Mouse (Mus musculus): Measurements from ENCODE around the gene Tmem129. TPM values are rescaled to one million over a fixed set of nuclear protein-coding genes. Genes with fewer than 3 reads are reported as not detected.

Gene Tmem129
- polyA plus RNA-seq, 1 experiment, result 5.7 TPM

GRCm38 (mm10) chr5:33628820-33629300, 29.4 kb downstream of the Tmem129 start:
- Histone ChIP-seq H3K4me3 (replicated peaks) (peak overlapping the region; percentile 99), H3K4me1 (peaks cover 55% of the 10 kb centered on the region)
- no peak for TF ChIP-seq FLI1 (IDR thresholded peaks at IDR 0.05; ENCODE audit: low read length)
- TF ChIP-seq GATA1 (IDR thresholded peaks at IDR 0.05; ENCODE audit: borderline replicate concordance, low read length), result no peak

GRCm38 (mm10) chr5:33627968-33628367, 30.2 kb downstream of the Tmem129 start:
- TF ChIP-seq FLI1 (IDR thresholded peaks at IDR 0.05; ENCODE audit: low read length), result no peak
- TF ChIP-seq GATA1 (IDR thresholded peaks at IDR 0.05; ENCODE audit: borderline replicate concordance, low read length), result no peak
- Histone ChIP-seq H3K27me3 (replicated peaks) (no peaks in the 10 kb centered on the region), H3K9me3 (no peaks in the 10 kb centered on the region), H3K4me1 (peaks cover 61% of the 10 kb centered on the region), H3K4me3 (replicated peaks) (peak overlapping the region; percentile 99), H3K36me3 (replicated peaks; ENCODE audit: low read length) (peaks cover 23% of the 10 kb centered on the region)

More at GRCm38 (mm10) chr5:33628820-33629300, 29.4 kb downstream of the Tmem129 start:
- Histone ChIP-seq H3K27me3 (replicated peaks) (no peaks in the 10 kb centered on the region), H3K36me3 (replicated peaks; ENCODE audit: low read length) (peaks cover 15% of the 10 kb centered on the region), H3K9me3 (no peaks in the 10 kb centered on the region)

DNA sequence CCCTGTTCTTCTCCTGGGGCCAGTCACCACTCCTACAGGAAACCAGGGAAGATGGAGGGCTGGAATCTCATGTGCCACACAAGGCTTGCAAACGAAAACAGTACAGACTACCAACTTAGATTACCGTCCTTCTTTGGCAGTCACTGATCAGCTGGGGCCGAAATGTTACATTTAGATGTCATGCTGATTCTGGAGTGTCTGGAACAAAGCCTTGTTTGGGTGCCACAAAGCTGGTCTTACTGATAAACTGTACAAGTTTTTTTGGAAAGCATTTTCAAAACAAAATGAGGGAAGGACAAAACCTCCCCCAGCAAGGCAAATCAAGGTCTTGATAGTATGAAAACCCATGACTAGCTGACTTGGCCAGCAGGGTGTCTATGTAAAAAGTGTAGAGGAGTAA, 34.5 kb downstream of the Tmem129 start:
- Histone ChIP-seq H3K27me3 (replicated peaks) (no peaks in the 10 kb centered on the region), H3K36me3 (replicated peaks; ENCODE audit: low read length) (peaks cover 46% of the 10 kb centered on the region), H3K4me1 (peaks cover 56% of the 10 kb centered on the region), H3K4me3 (replicated peaks) (no peak overlapping the region), H3K9me3 (no peaks in the 10 kb centered on the region)
- TF ChIP-seq GATA1 (IDR thresholded peaks at IDR 0.05; ENCODE audit: borderline replicate concordance, low read length) (no peak), FLI1 (IDR thresholded peaks at IDR 0.05; ENCODE audit: low read length) (no peak)

GRCm38 (mm10) chr5:33622671-33623070, 35.5 kb downstream of the Tmem129 start:
- Histone ChIP-seq H3K27me3 (replicated peaks) (no peaks in the 10 kb centered on the region), H3K9me3 (no peaks in the 10 kb centered on the region), H3K4me3 (replicated peaks) (no peak overlapping the region), H3K36me3 (replicated peaks; ENCODE audit: low read length) (peaks cover 48% of the 10 kb centered on the region), H3K4me1 (peaks cover 52% of the 10 kb centered on the region)
- TF ChIP-seq GATA1 (IDR thresholded peaks at IDR 0.05; ENCODE audit: borderline replicate concordance, low read length) (no peak), FLI1 (IDR thresholded peaks at IDR 0.05; ENCODE audit: low read length) (no peak)

DNA sequence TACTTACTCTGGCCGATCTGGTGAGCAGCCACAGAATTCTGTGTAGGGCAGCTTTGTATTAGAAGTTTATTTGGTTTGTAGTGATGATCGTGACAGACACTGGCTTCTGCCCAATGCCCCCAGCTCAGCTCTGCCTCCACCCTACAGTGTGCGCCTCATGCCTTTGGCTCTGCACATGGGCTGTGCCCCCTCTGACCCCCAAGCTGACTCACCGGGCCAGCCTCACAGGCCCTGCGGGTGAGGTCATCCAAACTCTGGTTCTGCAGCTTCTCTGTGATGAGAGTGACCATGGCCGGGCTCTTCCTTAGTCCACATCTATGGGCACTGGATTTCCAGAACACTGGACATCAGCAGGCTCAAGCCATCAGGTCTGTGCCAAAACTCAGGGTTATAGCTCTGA, 43.8 kb downstream of the Tmem129 start:
- peaks cover 69% of the 10 kb centered on the region for H3K36me3 ChIP-seq (replicated peaks; ENCODE audit: low read length)
- TF ChIP-seq GATA1 (IDR thresholded peaks at IDR 0.05; ENCODE audit: borderline replicate concordance, low read length) (no peak), FLI1 (IDR thresholded peaks at IDR 0.05; ENCODE audit: low read length) (no peak)

GRCm38 (mm10) chr5:33611795-33612194, 46.4 kb downstream of the Tmem129 start:
- no peak for TF ChIP-seq FLI1 (IDR thresholded peaks at IDR 0.05; ENCODE audit: low read length)
- no peak for TF ChIP-seq GATA1 (IDR thresholded peaks at IDR 0.05; ENCODE audit: borderline replicate concordance, low read length)

More for the DNA sequence above, 43.8 kb downstream of the Tmem129 start:
- H3K4me1 ChIP-seq, result peaks cover 26% of the 10 kb centered on the region
- no peaks in the 10 kb centered on the region for H3K27me3 ChIP-seq (replicated peaks)
- no peaks in the 10 kb centered on the region for H3K9me3 ChIP-seq
- H3K4me3 ChIP-seq (replicated peaks), result no peak overlapping the region

GRCm38 (mm10) chr5:33609226-33609625, 49.0 kb downstream of the Tmem129 start:
- H3K9me3 ChIP-seq, result no peaks in the 10 kb centered on the region
- no peak for TF ChIP-seq GATA1 (IDR thresholded peaks at IDR 0.05; ENCODE audit: borderline replicate concordance, low read length)
- no peak for TF ChIP-seq FLI1 (IDR thresholded peaks at IDR 0.05; ENCODE audit: low read length)
- no peaks in the 10 kb centered on the region for H3K27me3 ChIP-seq (replicated peaks)
- H3K4me1 ChIP-seq, result peaks cover 14% of the 10 kb centered on the region
- H3K4me3 ChIP-seq (replicated peaks), result no peak overlapping the region
- peaks cover 97% of the 10 kb centered on the region for H3K36me3 ChIP-seq (replicated peaks; ENCODE audit: low read length)

More at GRCm38 (mm10) chr5:33611795-33612194, 46.4 kb downstream of the Tmem129 start:
- no peaks in the 10 kb centered on the region for H3K9me3 ChIP-seq
- no peak overlapping the region for H3K4me3 ChIP-seq (replicated peaks)
- peaks cover 85% of the 10 kb centered on the region for H3K36me3 ChIP-seq (replicated peaks; ENCODE audit: low read length)
- H3K27me3 ChIP-seq (replicated peaks), result no peaks in the 10 kb centered on the region
- peaks cover 15% of the 10 kb centered on the region for H3K4me1 ChIP-seq

- Histone ChIP-seq H3K9me3 (no peaks in the 10 kb centered on the region), H3K36me3 (replicated peaks; ENCODE audit: low read length) (peaks cover 98% of the 10 kb centered on the region), H3K4me1 (peaks cover 14% of the 10 kb centered on the region), H3K4me3 (replicated peaks) (no peak overlapping the region), H3K27me3 (replicated peaks) (no peaks in the 10 kb centered on the region)
- TF ChIP-seq GATA1 (IDR thresholded peaks at IDR 0.05; ENCODE audit: borderline replicate concordance, low read length) (no peak), FLI1 (IDR thresholded peaks at IDR 0.05; ENCODE audit: low read length) (no peak)
These were observed 50.8 kb downstream of the Tmem129 start for GRCm38 (mm10) chr5:33607434-33607833.

GRCm38 (mm10) chr5:33606631-33607030, 51.6 kb downstream of the Tmem129 start:
- TF ChIP-seq GATA1 (IDR thresholded peaks at IDR 0.05; ENCODE audit: borderline replicate concordance, low read length) (no peak), FLI1 (IDR thresholded peaks at IDR 0.05; ENCODE audit: low read length) (no peak)
- Histone ChIP-seq H3K27me3 (replicated peaks) (no peaks in the 10 kb centered on the region), H3K9me3 (no peaks in the 10 kb centered on the region), H3K4me3 (replicated peaks) (no peak overlapping the region), H3K36me3 (replicated peaks; ENCODE audit: low read length) (peaks cover 98% of the 10 kb centered on the region), H3K4me1 (peaks cover 14% of the 10 kb centered on the region)

DNA sequence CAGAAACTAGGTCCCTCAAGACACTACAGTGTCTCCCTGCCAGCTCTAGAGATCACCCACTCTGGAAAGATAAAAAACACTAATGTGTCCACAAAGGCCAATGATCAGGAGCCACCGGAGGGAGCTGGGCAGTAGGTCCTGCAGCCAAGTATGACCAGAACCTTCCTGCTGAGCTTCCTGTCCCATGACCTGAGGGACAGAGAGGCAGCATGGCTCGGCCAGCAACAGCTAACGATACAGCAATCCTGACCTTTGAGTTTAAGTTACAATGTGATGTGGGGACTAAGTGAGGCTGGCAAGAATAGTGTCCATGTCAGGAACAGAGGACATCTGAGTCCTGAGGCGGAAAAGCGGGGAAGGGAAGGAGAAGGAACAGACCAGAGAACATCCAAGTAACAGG, 52.9 kb downstream of the Tmem129 start:
- Histone ChIP-seq H3K36me3 (replicated peaks; ENCODE audit: low read length) (peaks cover 98% of the 10 kb centered on the region), H3K27me3 (replicated peaks) (no peaks in the 10 kb centered on the region), H3K4me1 (peaks cover 14% of the 10 kb centered on the region), H3K4me3 (replicated peaks) (peak overlapping the region; percentile 20), H3K9me3 (no peaks in the 10 kb centered on the region)
- TF ChIP-seq GATA1 (IDR thresholded peaks at IDR 0.05; ENCODE audit: borderline replicate concordance, low read length) (no peak), FLI1 (IDR thresholded peaks at IDR 0.05; ENCODE audit: low read length) (no peak)

Other genes with a start within 250 kb of the Tmem129 start
- gene Nkx1-1, start 224.4 kb downstream of the Tmem129 start, polyA plus RNA-seq (2012; ENCODE audit: insufficient read depth, low replicate concordance), result not detected in 2 replicates
- 54.8 and 80.4 TPM in 2 replicates for gene Fam53a, start 28.8 kb downstream of the Tmem129 start, polyA plus RNA-seq (2012; ENCODE audit: insufficient read depth, low replicate concordance)
- not detected in 2 replicates for gene Gm9903, start 28.5 kb downstream of the Tmem129 start, polyA plus RNA-seq (2012; ENCODE audit: insufficient read depth, low replicate concordance)
- 14.6 and 43.9 TPM in 2 replicates for gene Slbp, start 5.8 kb downstream of the Tmem129 start, polyA plus RNA-seq (2012; ENCODE audit: insufficient read depth, low replicate concordance)
- gene Tacc3, start 288 bp downstream of the Tmem129 start, polyA plus RNA-seq (2012; ENCODE audit: insufficient read depth, low replicate concordance), result 4.6 and 33.1 TPM in 2 replicates
- 0.39 and 0.68 TPM in 2 replicates for gene Fgfr3, start 63.3 kb upstream of the Tmem129 start, polyA plus RNA-seq (2012; ENCODE audit: insufficient read depth, low replicate concordance)
- 9.0 and 9.4 TPM in 2 replicates for gene Letm1, start 124.4 kb upstream of the Tmem129 start, polyA plus RNA-seq (2012; ENCODE audit: insufficient read depth, low replicate concordance)
- gene Nsd2, start 162.3 kb upstream of the Tmem129 start, polyA plus RNA-seq (2012; ENCODE audit: insufficient read depth, low replicate concordance), result 2.4 and 3.3 TPM in 2 replicates

All from megakaryocyte, embryonic 14.5 days (primary cell).